Mouse (Mus musculus) myocyte (in vitro differentiated cells): ENCODE results near the gene Ldlrad3.

Experiments used
- CEBPB ChIP-seq: IDR thresholded peaks from 2 replicates; pipeline ENCODE4 v1.6.1; 2011; ENCODE audit warnings: mild to moderate bottlenecking, moderate library complexity; ENCODE audit not compliant: poor library complexity, insufficient read depth, severe bottlenecking
- POLR2A ChIP-seq: IDR thresholded peaks from one replicate; pipeline ENCODE4 v1.6.1; 2011; ENCODE audit warnings: low read depth, mild to moderate bottlenecking, control low read depth, moderate library complexity; ENCODE audit not compliant: insufficient read length

- TF ChIP-seq CEBPB = no peak
- TF ChIP-seq POLR2A = no peak
These were observed 164.7 kb downstream of the Ldlrad3 start for GRCm38 (mm10) chr2:102021371-102022084.
